ENCODE assay signal across 10 mouse cellular contexts in genomic region chr8:26659381-26659780, GRCm38 (mm10).
DNase-seq lines count a peak whose midpoint lies in the region; ATAC-seq lines count a peak whose summit lies in the region.
"Had no signal": no experiment of that assay in that cellular context is flagged by ENCODE, and none has a peak within 500 bp of the region (broad histone marks: within the 10 kb centered on the region; RNA-seq: fewer than 3 reads in every experiment).

No protein-coding gene starts in this region.

- no peaks in the 10 kb centered on the region for H3K36me3 ChIP-seq in hindbrain, embryonic 11.5 days (ENCODE audit: control insufficient read depth, insufficient read depth, low read length)
- no peaks in the 10 kb centered on the region for H3K36me3 ChIP-seq in hindbrain, embryonic 14.5 days (replicated peaks; ENCODE audit: control insufficient read depth, insufficient read depth)
- H3K36me3 ChIP-seq: limb, embryonic 13.5 days had no signal

- H3K4me2 ChIP-seq in hindbrain, embryonic 11.5 days (replicated peaks; ENCODE audit: low read depth, low read length) = no peak overlapping the region
- no peak overlapping the region for H3K4me2 ChIP-seq in hindbrain, embryonic 14.5 days (replicated peaks)
- H3K4me2 ChIP-seq: limb, embryonic 13.5 days had no signal

- intact Hi-C loops in heart, postnatal 14 days (cut with DNase I) = no loop called here

- H3K4me3 ChIP-seq in hindbrain, embryonic 11.5 days (ENCODE audit: low read depth, low read length) = no peak overlapping the region
- H3K4me3 ChIP-seq in hindbrain, embryonic 14.5 days (replicated peaks; ENCODE audit: low read length) = no peak overlapping the region
- H3K4me3 ChIP-seq: limb, embryonic 13.5 days had no signal

- no peaks in the 10 kb centered on the region for H3K27me3 ChIP-seq in hindbrain, embryonic 11.5 days (ENCODE audit: control insufficient read depth, insufficient read depth, low read length)
- H3K27me3 ChIP-seq in hindbrain, embryonic 14.5 days (ENCODE audit: control insufficient read depth, insufficient read depth, low read length) = no peaks in the 10 kb centered on the region

- WGBS in hindbrain, embryonic 11.5 days = 41% methylated on average over 1 of the region's 1 CpGs
- 19% methylated on average over 1 of the region's 1 CpGs for whole genome bisulfite sequencing in hindbrain, embryonic 14.5 days

- no peak for ATAC-seq in hindbrain, embryonic 11.5 days (ENCODE audit: low FRiP score)
- ATAC-seq in hindbrain, embryonic 14.5 days (ENCODE audit: low FRiP score) = no peak
- ATAC-seq: hindbrain, embryonic 16.5 days had no signal

- no peak overlapping the region for H3K27ac ChIP-seq in hindbrain, embryonic 11.5 days (ENCODE audit: low read depth, low read length)
- H3K27ac ChIP-seq in hindbrain, embryonic 14.5 days = no peak overlapping the region
- H3K27ac ChIP-seq: limb, embryonic 13.5 days had no signal

- no peak overlapping the region for H3K9ac ChIP-seq in hindbrain, embryonic 11.5 days (ENCODE audit: low read depth, low read length)
- H3K9ac ChIP-seq in hindbrain, embryonic 14.5 days = no peak overlapping the region
- H3K9ac ChIP-seq: limb, embryonic 13.5 days had no signal

- H3K4me1 ChIP-seq in hindbrain, embryonic 11.5 days (replicated peaks; ENCODE audit: control insufficient read depth, insufficient read depth, low read length) = no peaks in the 10 kb centered on the region
- no peaks in the 10 kb centered on the region for H3K4me1 ChIP-seq in hindbrain, embryonic 14.5 days (replicated peaks; ENCODE audit: control insufficient read depth, insufficient read depth, low read length)

- DNase-seq in hindbrain, embryonic 11.5 days (ENCODE audit: low spot score) = peak; percentile 28
- DNase-seq in hindbrain, embryonic 14.5 days (ENCODE audit: low spot score) = no peak
- DNase-seq in lung, postnatal 10 days = peak; percentile 10
- no peak for DNase-seq in lung, postnatal 4 days
- DNase-seq in cerebellum, postnatal 10 days = peak; percentile 68 to 76
- peak; percentile 15 for DNase-seq in naive thymus-derived CD4-positive, alpha-beta T cell, adult 2 months (ENCODE audit: low read depth)
- DNase-seq in layer of hippocampus, postnatal 36 days = no peak
- no peak for DNase-seq in heart, postnatal 14 days

- H3K9me3 ChIP-seq in hindbrain, embryonic 11.5 days (ENCODE audit: control insufficient read depth, low read length) = no peaks in the 10 kb centered on the region
- no peaks in the 10 kb centered on the region for H3K9me3 ChIP-seq in hindbrain, embryonic 14.5 days (ENCODE audit: control insufficient read depth, low read length)
- H3K9me3 ChIP-seq: limb, embryonic 13.5 days had no signal

Comparison
In these comparisons a context has a peak if more than half of its experiments do, and no peak if none do; other contexts are left out.
1. DNase-seq: peak in hindbrain, embryonic 11.5 days (single experiment), lung, postnatal 10 days (single experiment), cerebellum, postnatal 10 days (2 of 2) and naive thymus-derived CD4-positive, alpha-beta T cell, adult 2 months (single experiment); none in hindbrain, embryonic 14.5 days (single experiment), lung, postnatal 4 days (0 of 2), layer of hippocampus, postnatal 36 days (0 of 2) and heart, postnatal 14 days (0 of 2).